Mouse (Mus musculus): ENCODE results near the gene Swap70. TPM values are rescaled to one million over a fixed set of nuclear protein-coding genes. Genes with fewer than 3 reads are reported as not detected.
A peak's percentile ranks its signal among the peaks of the same experiment; 100 is the strongest.

The Swap70 gene
- total and polyA plus RNA-seq, 2 experiments from 2014 or later = 8.5 to 9.1 TPM

DNA sequence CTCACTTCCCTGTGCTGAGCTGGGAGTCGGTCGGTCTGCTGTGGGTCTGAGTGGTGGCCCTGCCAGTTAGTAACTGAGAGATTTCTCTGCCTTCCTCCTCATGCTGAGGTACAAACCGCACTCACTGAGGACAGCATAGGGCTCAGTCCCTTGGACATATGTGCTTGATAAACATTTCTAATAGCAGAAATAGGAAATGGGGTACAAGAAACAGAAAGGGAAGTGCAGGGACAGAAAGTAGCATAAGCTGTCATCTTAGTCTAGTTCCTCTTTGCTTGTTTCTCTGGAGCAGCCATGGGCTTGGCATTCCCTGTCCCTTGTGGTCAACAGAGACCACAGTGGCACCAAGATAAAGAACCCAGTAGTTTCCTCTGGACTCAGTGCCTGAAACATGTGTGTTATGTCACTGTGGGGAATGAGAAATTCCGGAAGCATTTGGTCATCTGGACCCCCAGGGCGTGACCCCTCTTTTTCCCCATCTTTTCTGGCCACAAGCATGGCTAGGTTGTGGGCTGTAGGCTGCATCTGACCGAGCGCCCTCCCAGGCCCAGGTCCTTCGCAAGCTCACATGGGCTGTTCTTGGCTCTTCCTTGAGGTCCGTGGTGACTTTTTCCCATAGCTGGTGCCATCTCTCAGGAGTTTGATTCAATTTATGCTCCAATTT, 92.0 kb downstream of the Swap70 start:
- DNase-seq (ENCODE audit: low spot score) = no peak

DNA sequence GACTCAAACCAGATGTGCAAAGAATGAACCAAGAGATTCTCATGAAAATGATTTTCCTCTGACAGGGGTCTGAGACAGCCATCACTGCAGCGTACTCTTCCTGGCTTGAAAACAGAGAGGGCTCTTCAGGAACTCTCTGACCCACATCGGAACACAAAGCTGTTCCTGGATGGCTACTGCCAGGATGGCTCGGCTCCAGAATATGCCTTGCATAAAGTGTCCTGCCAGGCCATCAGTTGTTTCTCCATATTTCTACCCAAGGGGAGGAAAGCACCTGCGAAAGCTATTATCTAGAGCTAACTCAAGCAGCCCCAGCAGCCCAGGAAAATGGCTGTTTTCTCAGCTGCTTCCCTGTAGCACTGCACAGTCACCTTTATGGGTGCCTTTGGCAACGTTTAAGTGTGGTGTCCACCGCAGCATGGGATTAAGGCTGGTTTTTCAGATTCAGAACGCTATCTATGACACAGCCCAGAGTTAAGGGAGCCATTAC, 92.9 kb downstream of the Swap70 start:
- 82% methylated on average over 7 of the region's 7 CpGs for WGBS
- Histone ChIP-seq H3K4me2 (ENCODE audit: low read depth, low read length) (no peak overlapping the region), H3K27me3 (ENCODE audit: insufficient read depth, low read length) (no peaks in the 10 kb centered on the region), H3K4me1 (ENCODE audit: insufficient read depth, low read length) (no peaks in the 10 kb centered on the region), H3K9ac (replicated peaks; ENCODE audit: low read length) (no peak overlapping the region), H3K9me3 (ENCODE audit: low read length) (no peaks in the 10 kb centered on the region), H3K4me3 (ENCODE audit: low read length) (no peak overlapping the region), H3K27ac (no peak overlapping the region), H3K36me3 (ENCODE audit: insufficient read depth, low read length) (peaks cover 50% of the 10 kb centered on the region)
- DNase-seq (ENCODE audit: low spot score) = no peak
- no peak for ATAC-seq
- no peak for TF ChIP-seq CTCF (IDR thresholded peaks at IDR 0.05; ENCODE audit: low read depth)

More for the DNA sequence above, 92.0 kb downstream of the Swap70 start:
- WGBS = 91% methylated on average over 9 of the region's 9 CpGs
- Histone ChIP-seq H3K9ac (replicated peaks; ENCODE audit: low read length) (no peak overlapping the region), H3K4me1 (ENCODE audit: insufficient read depth, low read length) (no peaks in the 10 kb centered on the region), H3K27ac (no peak overlapping the region), H3K36me3 (ENCODE audit: insufficient read depth, low read length) (peaks cover 56% of the 10 kb centered on the region), H3K27me3 (ENCODE audit: insufficient read depth, low read length) (no peaks in the 10 kb centered on the region), H3K4me2 (ENCODE audit: low read depth, low read length) (no peak overlapping the region), H3K4me3 (ENCODE audit: low read length) (no peak overlapping the region), H3K9me3 (ENCODE audit: low read length) (no peaks in the 10 kb centered on the region)
- no peak for TF ChIP-seq CTCF (IDR thresholded peaks at IDR 0.05; ENCODE audit: low read depth)
- ATAC-seq = no peak

DNA sequence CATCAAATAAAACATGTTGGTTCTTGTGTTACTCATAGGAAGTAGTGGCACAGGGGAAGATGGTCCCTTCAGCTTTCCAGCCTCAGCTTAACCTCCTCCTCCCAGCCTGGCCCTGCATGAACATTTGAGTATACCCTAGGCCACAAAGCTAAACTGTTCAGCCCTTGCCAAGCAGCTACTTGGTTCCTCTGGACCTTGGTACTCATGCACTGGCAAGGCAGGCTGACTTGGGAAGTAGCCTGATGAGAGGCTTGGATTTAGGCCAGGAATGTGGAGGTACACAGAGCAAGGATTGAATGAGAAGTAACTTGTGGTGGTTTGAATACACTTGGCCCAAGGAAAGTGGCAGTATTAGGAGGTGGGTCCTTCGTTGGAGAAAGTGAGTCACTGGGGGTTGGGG, 93.8 kb downstream of the Swap70 start:
- ATAC-seq = no peak
- 77% methylated on average over 1 of the region's 1 CpGs for WGBS
- H3K4me1 ChIP-seq (ENCODE audit: insufficient read depth, low read length) = no peaks in the 10 kb centered on the region

DNA sequence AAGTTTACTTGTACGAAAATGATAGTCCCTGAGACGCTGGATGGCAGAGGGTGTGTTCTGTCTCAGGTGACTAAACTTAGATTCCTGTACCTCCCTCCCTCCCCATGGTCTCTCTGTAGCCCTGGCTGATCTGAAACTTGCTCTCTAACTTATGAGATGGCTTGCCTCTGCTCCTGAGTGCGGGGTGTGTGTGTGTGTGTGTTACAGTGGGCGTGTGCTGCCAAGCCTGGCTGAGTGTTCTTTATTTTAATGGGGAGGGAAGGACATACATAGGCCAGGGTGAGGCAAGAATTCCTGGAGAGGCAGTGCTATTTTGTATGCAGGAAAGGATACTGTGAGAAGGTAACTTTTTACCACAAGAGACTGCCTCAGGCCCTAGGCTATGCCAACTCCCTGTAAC, 95.9 kb downstream of the Swap70 start:
- 94% methylated on average over 4 of the region's 4 CpGs for WGBS
- H3K4me2 ChIP-seq (ENCODE audit: low read depth, low read length) = no peak overlapping the region
- ATAC-seq (no peak), DNase-seq (ENCODE audit: low spot score) (no peak)
- no peak for TF ChIP-seq CTCF (IDR thresholded peaks at IDR 0.05; ENCODE audit: low read depth)
- H3K4me1 ChIP-seq (ENCODE audit: insufficient read depth, low read length) = no peaks in the 10 kb centered on the region
- peaks cover 36% of the 10 kb centered on the region for H3K36me3 ChIP-seq (ENCODE audit: insufficient read depth, low read length)
- no peak overlapping the region for H3K9ac ChIP-seq (replicated peaks; ENCODE audit: low read length)
- no peak overlapping the region for H3K27ac ChIP-seq
- no peaks in the 10 kb centered on the region for H3K9me3 ChIP-seq (ENCODE audit: low read length)
- no peak overlapping the region for H3K4me3 ChIP-seq (ENCODE audit: low read length)
- H3K27me3 ChIP-seq (ENCODE audit: insufficient read depth, low read length) = no peaks in the 10 kb centered on the region

More for the DNA sequence above, 93.8 kb downstream of the Swap70 start:
- H3K9me3 ChIP-seq (ENCODE audit: low read length) = no peaks in the 10 kb centered on the region
- no peak overlapping the region for H3K4me2 ChIP-seq (ENCODE audit: low read depth, low read length)
- no peak overlapping the region for H3K27ac ChIP-seq
- H3K27me3 ChIP-seq (ENCODE audit: insufficient read depth, low read length) = no peaks in the 10 kb centered on the region
- peaks cover 50% of the 10 kb centered on the region for H3K36me3 ChIP-seq (ENCODE audit: insufficient read depth, low read length)
- no peak for TF ChIP-seq CTCF (IDR thresholded peaks at IDR 0.05; ENCODE audit: low read depth)
- H3K4me3 ChIP-seq (ENCODE audit: low read length) = no peak overlapping the region
- no peak overlapping the region for H3K9ac ChIP-seq (replicated peaks; ENCODE audit: low read length)
- no peak for DNase-seq (ENCODE audit: low spot score)

DNA sequence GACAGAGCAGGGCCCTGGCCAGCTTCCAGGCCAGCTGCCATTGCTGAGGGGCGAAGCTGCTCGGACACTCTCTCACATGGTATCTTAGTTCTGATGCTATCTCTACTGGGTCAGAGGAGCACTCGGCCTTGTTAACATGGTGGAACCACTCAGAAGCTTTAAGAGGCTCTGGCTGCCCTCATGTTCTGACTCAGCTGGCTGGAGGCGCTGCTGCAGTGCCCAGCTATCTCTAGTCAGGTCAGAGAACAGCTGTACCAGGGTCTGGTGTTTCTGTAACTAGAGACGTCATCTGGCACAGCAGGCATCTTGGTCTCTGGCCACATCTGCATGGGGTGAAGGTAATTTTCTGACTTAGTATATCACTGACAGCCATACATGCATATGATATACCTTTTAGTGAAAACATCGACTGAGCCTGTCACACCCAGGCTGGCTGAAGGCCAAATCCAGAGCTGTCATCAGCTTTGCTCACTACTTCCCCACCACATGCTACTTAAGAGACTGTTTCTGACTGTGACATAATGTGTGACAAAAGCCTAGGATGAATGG, 97.5 kb downstream of the Swap70 start:
- Histone ChIP-seq H3K4me1 (ENCODE audit: insufficient read depth, low read length) (no peaks in the 10 kb centered on the region), H3K4me3 (ENCODE audit: low read length) (no peak overlapping the region), H3K9me3 (ENCODE audit: low read length) (no peaks in the 10 kb centered on the region), H3K36me3 (ENCODE audit: insufficient read depth, low read length) (peaks cover 36% of the 10 kb centered on the region), H3K27ac (0 out of 2 replicates have a peak overlapping the region, but pooled peaks have one; percentile 11), H3K4me2 (ENCODE audit: low read depth, low read length) (no peak overlapping the region), H3K9ac (replicated peaks; ENCODE audit: low read length) (no peak overlapping the region), H3K27me3 (ENCODE audit: insufficient read depth, low read length) (no peaks in the 10 kb centered on the region)
- DNase-seq (ENCODE audit: low spot score) = no peak
- no peak for ATAC-seq
- no peak for TF ChIP-seq CTCF (IDR thresholded peaks at IDR 0.05; ENCODE audit: low read depth)
- WGBS = 69% methylated on average over 6 of the region's 6 CpGs

DNA sequence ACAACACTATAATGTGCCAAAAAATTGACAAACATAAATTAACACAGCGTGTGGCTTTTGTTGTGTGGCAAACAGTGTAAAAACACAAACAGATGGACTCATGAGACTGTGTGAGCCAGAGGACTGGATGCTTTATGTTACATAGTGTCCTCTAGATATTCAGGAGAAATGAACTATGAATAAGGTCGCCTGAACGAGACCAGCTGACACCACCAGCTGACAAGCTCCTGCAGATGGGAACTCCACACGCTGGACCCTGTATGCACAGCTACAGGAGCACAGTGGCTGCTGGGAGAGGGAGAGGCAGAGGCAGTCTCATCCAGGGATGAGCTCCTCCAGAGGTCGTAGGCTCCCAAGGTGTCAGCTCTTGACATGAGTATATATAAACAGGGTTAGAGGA, 99.6 kb downstream of the Swap70 start:
- ATAC-seq (peak; percentile 63; the same call in 1 of the 2 replicates), DNase-seq (ENCODE audit: low spot score) (no peak)
- H3K9me3 ChIP-seq (ENCODE audit: low read length) = no peaks in the 10 kb centered on the region
- no peak for TF ChIP-seq CTCF (IDR thresholded peaks at IDR 0.05; ENCODE audit: low read depth)
- H3K27me3 ChIP-seq (ENCODE audit: insufficient read depth, low read length) = no peaks in the 10 kb centered on the region
- WGBS = 57% methylated on average over 5 of the region's 5 CpGs
- no peak overlapping the region for H3K9ac ChIP-seq (replicated peaks; ENCODE audit: low read length)
- H3K27ac ChIP-seq = 0 out of 2 replicates have a peak overlapping the region, but pooled peaks have one; percentile 15
- no peak overlapping the region for H3K4me2 ChIP-seq (ENCODE audit: low read depth, low read length)
- H3K36me3 ChIP-seq (ENCODE audit: insufficient read depth, low read length) = peaks cover 36% of the 10 kb centered on the region
- H3K4me1 ChIP-seq (ENCODE audit: insufficient read depth, low read length) = no peaks in the 10 kb centered on the region
- H3K4me3 ChIP-seq (ENCODE audit: low read length) = no peak overlapping the region

DNA sequence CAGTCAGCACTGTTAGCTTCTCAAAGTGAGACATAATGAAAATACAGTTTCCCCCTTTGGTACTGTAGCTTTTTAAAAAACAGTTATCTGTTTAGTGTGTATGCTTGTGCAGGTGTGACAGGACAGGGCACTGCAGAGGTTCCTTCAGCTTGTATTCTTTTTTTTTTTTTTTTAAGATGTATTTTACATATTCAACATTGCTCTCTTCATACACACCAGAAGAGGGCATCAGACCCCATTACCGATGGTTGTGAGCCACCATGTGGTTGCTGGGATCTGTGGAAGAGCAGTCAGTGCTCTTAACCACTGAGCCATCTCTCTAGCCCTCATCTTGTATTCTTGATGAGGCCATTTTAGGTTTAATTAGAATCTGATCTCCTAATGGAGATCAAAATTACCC, 103.3 kb downstream of the Swap70 start:
- DNase-seq (ENCODE audit: low spot score) (no peak), ATAC-seq (no peak)
- 88% methylated on average over 1 of the region's 1 CpGs for WGBS
- H3K36me3 ChIP-seq (ENCODE audit: insufficient read depth, low read length) = peaks cover 53% of the 10 kb centered on the region
- no peaks in the 10 kb centered on the region for H3K4me1 ChIP-seq (ENCODE audit: insufficient read depth, low read length)
- no peak overlapping the region for H3K9ac ChIP-seq (replicated peaks; ENCODE audit: low read length)
- H3K9me3 ChIP-seq (ENCODE audit: low read length) = no peaks in the 10 kb centered on the region
- no peak overlapping the region for H3K4me3 ChIP-seq (ENCODE audit: low read length)
- no peak for TF ChIP-seq CTCF (IDR thresholded peaks at IDR 0.05; ENCODE audit: low read depth)
- no peak overlapping the region for H3K4me2 ChIP-seq (ENCODE audit: low read depth, low read length)
- H3K27me3 ChIP-seq (ENCODE audit: insufficient read depth, low read length) = no peaks in the 10 kb centered on the region
- no peak overlapping the region for H3K27ac ChIP-seq

All from hindbrain, postnatal 0 days (tissue).